Mouse (Mus musculus) testis, postnatal 14 days (tissue): ENCODE data around the gene H2al3.

ENCODE experiments used
- DNase-seq: peaks from one replicate; pipeline ENCODE4 v3.0.0; 2021; ENCODE audit warnings: low spot score

The H2al3 gene

DNA sequence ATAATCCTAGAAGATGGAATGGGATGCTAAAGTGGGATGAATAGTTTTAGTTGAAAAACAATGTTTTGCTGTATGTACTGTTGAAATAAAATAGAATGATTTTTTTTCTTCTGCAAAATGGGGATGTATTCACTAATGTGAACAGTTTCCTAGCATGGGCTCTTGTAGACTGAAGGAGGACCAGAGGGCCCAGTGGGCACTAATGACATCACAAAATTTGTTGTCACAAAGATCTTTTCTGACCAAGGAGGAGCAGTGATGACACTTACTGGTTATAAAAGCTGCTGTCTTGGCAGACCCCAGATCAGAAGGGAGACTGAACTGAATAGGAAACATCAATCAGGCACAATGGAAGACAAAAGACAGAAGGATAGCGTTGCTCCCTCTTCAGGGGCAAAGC, at the start of gene H2al3:
Gene H2al3, plus strand, starts transcription at position 301 of the 400 bp plus-strand sequence.
- no peak for DNase-seq

DNA sequence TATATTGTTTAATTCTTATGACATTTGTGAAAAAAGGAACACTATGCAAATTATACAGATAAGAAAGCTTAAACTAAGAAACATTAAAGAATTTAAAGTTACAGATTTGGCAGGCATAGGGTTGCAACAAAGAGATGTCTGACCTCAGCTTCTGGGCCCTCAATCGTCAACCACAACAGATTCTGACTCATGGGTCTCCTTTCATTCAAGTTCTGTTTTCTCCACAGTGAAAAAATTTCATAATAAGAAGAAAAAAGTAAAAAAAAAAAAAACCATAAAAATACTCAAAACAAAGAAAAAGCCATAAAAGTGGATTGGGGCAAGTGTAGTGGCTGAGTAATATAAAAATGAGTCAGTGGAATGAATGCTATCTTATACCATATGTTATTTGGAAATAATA, 39.4 kb upstream of the H2al3 start:
- DNase-seq: no peak

DNA sequence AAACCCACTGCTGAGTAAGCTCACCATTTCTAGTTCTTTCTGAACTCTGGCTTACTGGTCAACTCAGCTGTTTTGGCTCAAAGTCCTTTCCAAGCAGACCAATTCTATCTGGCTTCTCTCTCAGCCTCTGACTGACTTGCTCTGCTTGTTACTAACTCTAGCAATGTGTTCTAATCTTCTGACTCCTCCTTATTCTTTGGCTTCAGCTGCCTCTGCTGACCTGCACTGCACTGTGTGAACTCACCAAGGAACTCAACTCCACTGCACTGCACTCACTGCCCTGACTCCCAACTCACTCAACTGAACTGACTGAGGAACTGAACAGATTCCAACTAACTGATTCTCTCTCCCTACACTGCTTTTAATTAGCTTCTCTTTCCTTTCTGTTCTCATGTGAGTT, 37.0 kb upstream of the H2al3 start:
- no peak for DNase-seq

DNA sequence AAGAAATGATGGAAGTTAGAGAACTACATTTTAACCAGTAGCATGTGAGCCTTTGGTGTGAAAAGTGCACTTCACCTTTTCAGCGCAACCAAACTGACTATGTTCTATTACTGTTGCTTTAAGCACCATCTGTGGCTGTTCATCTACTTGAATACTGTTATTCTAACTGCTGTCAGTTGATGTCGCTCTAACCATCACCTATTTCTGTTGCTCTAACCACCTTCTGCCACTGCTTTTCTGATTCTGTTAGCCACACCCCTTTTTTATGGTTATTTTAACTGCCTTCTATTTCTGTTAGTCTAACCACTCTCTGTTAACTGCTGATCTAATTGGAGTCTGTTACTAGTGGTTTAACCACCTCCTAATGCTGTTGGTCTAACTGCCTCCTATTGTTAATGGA, 14.7 kb upstream of the H2al3 start:
- no peak for DNase-seq

DNA sequence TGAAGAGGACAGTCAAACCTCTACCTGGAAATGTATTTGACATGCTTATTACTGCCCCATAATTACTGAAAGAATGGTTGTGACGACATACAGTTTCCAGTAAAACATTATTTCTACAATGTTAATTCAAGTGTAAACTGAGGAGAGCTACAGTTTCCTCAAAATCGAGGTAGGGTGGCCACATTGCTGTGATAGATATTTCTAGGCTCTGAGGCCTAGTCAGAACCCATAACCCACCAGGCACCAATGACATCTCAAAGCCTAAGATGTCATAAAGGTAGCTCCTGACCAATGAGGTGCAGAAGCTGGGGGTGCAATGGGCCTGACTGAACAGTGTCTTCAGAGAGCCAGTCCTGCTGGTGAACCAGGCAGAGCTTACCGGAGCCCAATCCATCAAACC, 2.9 kb upstream of the H2al3 start, which contains the start of gene Hypm:
Gene Hypm, plus strand, starts transcription at position 301 of the 400 bp plus-strand sequence.
- DNase-seq: no peak

DNA sequence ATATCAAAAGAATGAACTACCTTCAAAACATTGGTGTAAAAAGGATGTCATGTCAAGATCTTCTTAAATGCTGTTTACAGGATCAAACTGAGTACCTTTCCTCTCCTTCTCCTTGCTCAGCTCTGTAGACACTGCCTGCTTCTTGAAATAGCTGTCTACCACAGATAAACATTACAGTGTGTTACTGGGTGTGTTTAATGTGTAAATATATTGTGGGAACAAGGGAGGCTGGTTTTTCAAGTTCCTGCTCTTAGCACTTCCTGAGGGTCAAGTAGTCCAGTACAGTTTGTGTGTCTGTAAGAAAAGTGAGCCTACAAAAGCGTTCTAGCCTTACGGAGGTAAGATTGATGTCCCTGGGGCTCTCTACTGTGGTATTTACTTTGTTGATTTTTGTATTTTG, 12.4 kb downstream of the H2al3 start:
- DNase-seq: no peak

DNA sequence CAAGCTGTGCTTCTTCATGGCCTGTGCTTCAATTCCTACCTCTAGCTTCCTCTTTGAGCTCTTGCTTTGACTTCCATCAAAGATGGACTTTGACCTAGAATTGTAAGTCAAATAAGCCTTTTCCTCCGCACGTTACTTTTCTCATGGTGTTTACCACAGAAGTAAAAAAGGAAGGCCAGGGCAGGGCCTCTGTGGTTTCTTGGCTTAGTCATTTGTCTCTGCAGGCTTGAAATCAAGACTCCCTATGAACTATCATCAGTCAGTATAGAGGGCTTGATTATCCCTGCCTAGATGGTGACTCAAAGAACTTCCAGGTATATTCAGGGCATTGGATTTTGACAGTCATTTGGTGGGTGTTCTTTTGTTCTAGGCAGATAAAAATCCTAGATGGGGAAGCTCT, 26.0 kb downstream of the H2al3 start:
- no peak for DNase-seq

DNA sequence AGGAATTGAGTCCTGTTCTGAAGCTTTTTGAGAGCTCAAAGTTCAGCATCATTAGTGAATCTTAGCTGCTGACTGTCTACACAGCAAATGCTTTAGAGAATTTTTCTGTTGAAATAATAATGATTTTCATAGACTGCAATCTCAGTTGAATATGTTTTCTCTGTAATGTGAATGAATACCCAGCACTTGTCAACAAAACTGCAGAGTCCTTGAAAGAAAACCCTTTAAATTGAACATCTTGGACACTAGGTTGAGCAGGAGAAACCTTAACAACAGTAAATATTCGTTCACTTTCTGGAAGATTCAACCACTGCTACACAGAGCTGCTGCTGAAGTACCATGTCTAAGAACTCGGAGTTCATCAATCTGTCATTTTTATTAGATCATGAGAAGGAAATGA, 35.8 kb downstream of the H2al3 start, which contains the start of gene Sytl5:
Gene Sytl5, plus strand, starts transcription at position 301 of the 400 bp plus-strand sequence.
- DNase-seq: no peak
